Mouse (Mus musculus): ENCODE results near the gene Olfr1537.

Gene Olfr1537

GRCm38 (mm10) chr9:39249894-39250293 is at the start of gene Olfr1537:
Gene Olfr1537, minus strand, starts transcription at chr9:39249994.
- no peak for DNase-seq

GRCm38 (mm10) chr9:39287136-39287535 is 37.3 kb upstream of the Olfr1537 start:
- DNase-seq: no peak

GRCm38 (mm10) chr9:39276718-39277117 is 26.9 kb upstream of the Olfr1537 start, which contains the start of gene Olfr945:
Gene Olfr945, minus strand, starts transcription at chr9:39276818.
- no peak for DNase-seq

- DNase-seq: no peak
Observed at GRCm38 (mm10) chr9:39201620-39202019, 48.2 kb downstream of the Olfr1537 start, which contains the start of gene Olfr944. Gene Olfr944, plus strand, starts transcription at chr9:39201920.

Data from cerebellum, adult 9-10 months (tissue).